Mouse (Mus musculus) bone marrow macrophage, adult 2 months (primary cell): ENCODE data around the gene Serpina1f. TPM values are rescaled to one million over a fixed set of nuclear protein-coding genes. Genes with fewer than 3 reads are reported as not detected.
"Not testable (repeated sequence)": the region's sequence is repeated elsewhere in the genome, so short reads cannot be mapped to it uniquely, and the experiment has no call there.

Experiments used
- H3K27ac ChIP-seq: 2 replicates; pipeline ENCODE4 v1.5.1; 2012; ENCODE audit warnings: low read depth, low read length; ENCODE audit not compliant: insufficient read depth
- H3K4me1 ChIP-seq: 2 replicates; pipeline ENCODE4 v1.6.1; 2012; ENCODE audit warnings: low read length; ENCODE audit not compliant: control insufficient read depth, insufficient read depth
- H3K4me3 ChIP-seq: 2 replicates; pipeline ENCODE4 v1.5.1; 2012; ENCODE audit warnings: mild to moderate bottlenecking, low read length, moderate library complexity; ENCODE audit not compliant: insufficient read depth
- CTCF ChIP-seq: IDR thresholded peaks from 2 replicates; pipeline ENCODE4 v1.5.1; 2012; ENCODE audit warnings: low read depth, mild to moderate bottlenecking, low read length, moderate library complexity
- POLR2A ChIP-seq: IDR thresholded peaks from 2 replicates; pipeline ENCODE4 v1.6.1; 2012; ENCODE audit warnings: mild to moderate bottlenecking, low read depth, low read length, borderline replicate concordance
- polyA plus RNA-seq: library from polyadenylated mRNA; stranded (reverse); fragments of >200 nt; gene quantifications from 2 replicates; pipeline ENCODE4 v1.2.4, GENCODE M21; 2012; ENCODE audit not compliant: missing spikeins, insufficient read depth, insufficient read length

The Serpina1f gene
- polyA plus RNA-seq, 1 experiment = not detected

- Histone ChIP-seq H3K27ac (no peak overlapping the region), H3K4me1 (no peaks in the 10 kb centered on the region), H3K4me3 (no peak overlapping the region)
- TF ChIP-seq CTCF = no peak
- TF ChIP-seq POLR2A = no peak
Measured at GRCm38 (mm10) chr12:103687021-103687420, 8.3 kb downstream of the Serpina1f start.

- no peak for TF ChIP-seq CTCF
- TF ChIP-seq POLR2A = no peak
- Histone ChIP-seq H3K4me3 (no peak overlapping the region), H3K27ac (no peak overlapping the region), H3K4me1 (no peaks in the 10 kb centered on the region)
Measured at GRCm38 (mm10) chr12:103686050-103686449, 9.3 kb downstream of the Serpina1f start.

GRCm38 (mm10) chr12:103685386-103685785 lies 9.9 kb downstream of the Serpina1f start:
- Histone ChIP-seq H3K27ac (no peak overlapping the region), H3K4me3 (no peak overlapping the region), H3K4me1 (no peaks in the 10 kb centered on the region)
- TF ChIP-seq POLR2A = no peak
- TF ChIP-seq CTCF = no peak

GRCm38 (mm10) chr12:103683775-103684174 lies 11.6 kb downstream of the Serpina1f start:
- no peaks in the 10 kb centered on the region for H3K4me1 ChIP-seq
- no peak overlapping the region for H3K27ac ChIP-seq
- TF ChIP-seq CTCF (no peak), POLR2A (no peak)
- no peak overlapping the region for H3K4me3 ChIP-seq

GRCm38 (mm10) chr12:103681739-103682138 lies 13.6 kb downstream of the Serpina1f start:
- no peak overlapping the region for H3K27ac ChIP-seq

GRCm38 (mm10) chr12:103681169-103681568 lies 14.2 kb downstream of the Serpina1f start:
- no peak overlapping the region for H3K27ac ChIP-seq

More at GRCm38 (mm10) chr12:103681739-103682138, 13.6 kb downstream of the Serpina1f start:
- no peaks in the 10 kb centered on the region for H3K4me1 ChIP-seq
- TF ChIP-seq CTCF (no peak), POLR2A (no peak)
- H3K4me3 ChIP-seq = no peak overlapping the region

GRCm38 (mm10) chr12:103679853-103680252 lies 15.5 kb downstream of the Serpina1f start:
- H3K4me3 ChIP-seq, H3K27ac ChIP-seq, H3K4me1 ChIP-seq: not testable (repeated sequence)

More at GRCm38 (mm10) chr12:103681169-103681568, 14.2 kb downstream of the Serpina1f start:
- no peak for TF ChIP-seq POLR2A
- no peak for TF ChIP-seq CTCF
- no peak overlapping the region for H3K4me3 ChIP-seq
- H3K4me1 ChIP-seq = no peaks in the 10 kb centered on the region

GRCm38 (mm10) chr12:103676039-103676438 lies 19.3 kb downstream of the Serpina1f start, which contains the start of gene Serpina16:
TSS of gene Serpina16 (minus strand) at chr12:103676139.
- H3K4me1 ChIP-seq = no peaks in the 10 kb centered on the region
- no peak within 1 kb of the TSS for H3K4me3 ChIP-seq
- H3K27ac ChIP-seq = no peak within 1 kb of the TSS
- TF ChIP-seq CTCF (no peak), POLR2A (no peak)

- Histone ChIP-seq H3K4me3 (no peak overlapping the region), H3K4me1 (no peaks in the 10 kb centered on the region), H3K27ac (no peak overlapping the region)
- TF ChIP-seq CTCF (no peak), POLR2A (no peak)
Measured at GRCm38 (mm10) chr12:103673179-103673578, 22.1 kb downstream of the Serpina1f start.

- Histone ChIP-seq H3K4me3 (no peak overlapping the region), H3K4me1 (no peaks in the 10 kb centered on the region), H3K27ac (no peak overlapping the region)
- TF ChIP-seq CTCF = no peak
- no peak for TF ChIP-seq POLR2A
Measured at GRCm38 (mm10) chr12:103671483-103671882, 23.8 kb downstream of the Serpina1f start.

GRCm38 (mm10) chr12:103670964-103671363 lies 24.4 kb downstream of the Serpina1f start:
- Histone ChIP-seq H3K27ac (no peak overlapping the region), H3K4me1 (no peaks in the 10 kb centered on the region), H3K4me3 (no peak overlapping the region)
- TF ChIP-seq CTCF (no peak), POLR2A (no peak)
